Mouse (Mus musculus): ENCODE data around the gene Brinp2.

Gene Brinp2

GRCm38 (mm10) chr1:158296287-158296931 lies 59.7 kb downstream of the Brinp2 start:
- no peak for DNase-seq (ENCODE audit: extremely low spot score, low read depth, low spot score)

GRCm38 (mm10) chr1:158295270-158295669 lies 60.9 kb downstream of the Brinp2 start:
- DNase-seq (ENCODE audit: extremely low spot score, low read depth, low spot score): no peak

- no peak for DNase-seq (ENCODE audit: extremely low spot score, low read depth, low spot score)
These were observed 70.9 kb downstream of the Brinp2 start for GRCm38 (mm10) chr1:158285198-158285597.

- DNase-seq (ENCODE audit: extremely low spot score, low read depth, low spot score): no peak
These were observed 72.3 kb downstream of the Brinp2 start for GRCm38 (mm10) chr1:158283869-158284268.

- no peak for DNase-seq (ENCODE audit: extremely low spot score, low read depth, low spot score)
These were observed 84.1 kb downstream of the Brinp2 start for GRCm38 (mm10) chr1:158272058-158272457.

GRCm38 (mm10) chr1:158267020-158267571 lies 89.0 kb downstream of the Brinp2 start:
- DNase-seq (ENCODE audit: extremely low spot score, low read depth, low spot score): no peak

- DNase-seq (ENCODE audit: extremely low spot score, low read depth, low spot score): no peak
These were observed 89.7 kb downstream of the Brinp2 start for GRCm38 (mm10) chr1:158266293-158267019.

GRCm38 (mm10) chr1:158259516-158260235 lies 96.5 kb downstream of the Brinp2 start:
- no peak for DNase-seq (ENCODE audit: extremely low spot score, low read depth, low spot score)

GRCm38 (mm10) chr1:158258685-158259292 lies 97.3 kb downstream of the Brinp2 start:
- no peak for DNase-seq (ENCODE audit: extremely low spot score, low read depth, low spot score)

GRCm38 (mm10) chr1:158255912-158256680 lies 100.0 kb downstream of the Brinp2 start:
- no peak for DNase-seq (ENCODE audit: extremely low spot score, low read depth, low spot score)

- no peak for DNase-seq (ENCODE audit: extremely low spot score, low read depth, low spot score)
These were observed 103.4 kb downstream of the Brinp2 start for GRCm38 (mm10) chr1:158252682-158253222.

GRCm38 (mm10) chr1:158248266-158248665 lies 107.9 kb downstream of the Brinp2 start:
- DNase-seq (ENCODE audit: extremely low spot score, low read depth, low spot score): no peak

GRCm38 (mm10) chr1:158246476-158247153 lies 109.5 kb downstream of the Brinp2 start:
- no peak for DNase-seq (ENCODE audit: extremely low spot score, low read depth, low spot score)

- DNase-seq (ENCODE audit: extremely low spot score, low read depth, low spot score): no peak
These were observed 110.6 kb downstream of the Brinp2 start for GRCm38 (mm10) chr1:158245486-158245885.

GRCm38 (mm10) chr1:158244016-158244415 lies 112.1 kb downstream of the Brinp2 start:
- DNase-seq (ENCODE audit: extremely low spot score, low read depth, low spot score): no peak

GRCm38 (mm10) chr1:158241848-158242556 lies 114.1 kb downstream of the Brinp2 start:
- DNase-seq (ENCODE audit: extremely low spot score, low read depth, low spot score): no peak

GRCm38 (mm10) chr1:158239841-158240240 lies 116.3 kb downstream of the Brinp2 start:
- no peak for DNase-seq (ENCODE audit: extremely low spot score, low read depth, low spot score)

GRCm38 (mm10) chr1:158238722-158239121 lies 117.4 kb downstream of the Brinp2 start:
- DNase-seq (ENCODE audit: extremely low spot score, low read depth, low spot score): no peak

GRCm38 (mm10) chr1:158228687-158229224 lies 127.4 kb downstream of the Brinp2 start:
- DNase-seq (ENCODE audit: extremely low spot score, low read depth, low spot score): no peak

Measured in hindlimb bud, embryonic 11.5 days (tissue).